Mouse (Mus musculus) heart, adult 11 months (tissue): ENCODE data around the gene Rnf133.

Source experiments
- DNase-seq: peaks from one replicate; pipeline ENCODE4 v3.0.0; 2022

Gene Rnf133

GRCm38 (mm10) chr6:23650205-23650604 lies at the start of gene Rnf133:
Gene Rnf133, minus strand, starts transcription at chr6:23650305.
- DNase-seq: no peak

GRCm38 (mm10) chr6:23678172-23678571 lies 28.1 kb upstream of the Rnf133 start:
- DNase-seq: no peak

GRCm38 (mm10) chr6:23655036-23655435 lies 4.9 kb upstream of the Rnf133 start, which contains the start of gene Rnf148:
Gene Rnf148, minus strand, starts transcription at chr6:23655136.
- DNase-seq: no peak

- peak; percentile 79 for DNase-seq
These were observed 1.4 kb downstream of the Rnf133 start for GRCm38 (mm10) chr6:23648732-23649131.

DNA sequence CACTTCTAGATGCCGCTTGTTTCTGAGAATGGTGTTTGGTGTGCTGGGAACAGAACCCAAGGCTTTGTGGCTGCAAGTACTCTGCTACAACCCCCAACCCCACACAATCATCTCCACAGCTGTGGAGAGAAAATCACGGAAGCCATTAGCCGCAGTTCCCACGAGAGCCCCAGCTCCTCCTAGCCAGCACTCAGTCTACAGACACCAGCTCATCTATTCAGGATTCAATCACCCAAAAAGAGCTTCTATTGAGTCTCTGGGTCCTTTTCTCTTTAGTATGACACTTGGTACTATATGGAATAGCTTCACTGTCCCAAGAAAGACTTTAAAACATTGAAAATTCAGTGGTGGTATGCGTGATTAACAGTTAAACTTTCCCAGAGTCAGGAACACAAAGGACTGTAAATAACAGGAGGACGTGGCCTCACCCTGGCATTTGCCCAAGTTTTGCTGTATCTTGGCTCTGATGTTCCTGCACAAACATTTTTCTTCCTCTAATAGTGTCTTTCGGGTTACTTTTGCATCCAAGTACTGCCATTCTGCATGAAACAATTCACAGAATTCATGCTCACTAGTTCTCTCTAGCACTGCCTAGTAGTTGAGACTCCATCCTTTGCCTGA lies 2.4 kb downstream of the Rnf133 start:
- peak; percentile 91 for DNase-seq

DNA sequence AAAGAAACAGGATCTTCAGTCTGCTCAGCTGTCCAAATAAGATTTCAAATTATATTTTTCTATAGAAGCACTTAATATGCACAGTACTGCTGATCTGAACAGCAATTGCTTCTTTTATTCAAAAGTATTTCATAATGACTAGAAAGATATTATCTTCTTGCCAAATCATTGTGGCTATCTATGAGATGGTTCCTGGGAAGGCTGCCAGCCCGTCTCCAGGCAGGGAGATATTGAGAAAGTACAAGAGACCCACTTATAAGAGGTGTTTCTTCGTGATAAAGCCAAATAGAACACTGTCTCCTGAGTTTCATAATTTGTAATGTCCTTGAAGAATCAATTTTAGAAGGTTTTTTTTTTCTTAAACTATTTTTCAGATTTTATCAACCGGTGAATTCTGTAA lies 13.0 kb downstream of the Rnf133 start:
- DNase-seq: no peak

- no peak for DNase-seq
These were observed 14.9 kb downstream of the Rnf133 start for GRCm38 (mm10) chr6:23635208-23635607.

DNA sequence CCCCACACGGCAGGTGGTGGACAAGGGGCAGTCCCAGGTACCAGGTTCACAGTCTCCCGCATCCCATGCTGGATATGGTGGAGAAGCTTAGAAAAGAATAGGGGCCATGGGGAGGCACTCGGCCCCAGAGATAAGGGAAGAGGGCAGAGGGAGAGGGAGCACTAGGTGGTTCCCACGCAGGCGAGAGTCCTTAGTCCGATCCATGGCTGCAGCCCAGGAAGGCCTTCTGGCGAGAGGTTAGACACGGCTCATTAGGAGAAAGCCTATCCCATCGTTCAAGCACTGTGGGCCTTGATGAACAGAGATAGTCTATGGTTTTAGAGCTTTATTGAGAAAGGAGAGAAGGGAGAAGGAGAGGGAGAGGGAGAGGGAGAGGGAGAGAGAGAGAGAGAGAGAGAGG lies 16.1 kb downstream of the Rnf133 start:
- DNase-seq: no peak

GRCm38 (mm10) chr6:23630465-23630864 lies 19.6 kb downstream of the Rnf133 start:
- no peak for DNase-seq
